Mouse (Mus musculus): ENCODE results near the gene Lamtor4.
A peak's percentile ranks its signal among the peaks of the same experiment; 100 is the strongest.

Gene Lamtor4

GRCm38 (mm10) chr5:138260051-138260450 lies 4.8 kb downstream of the Lamtor4 start:
- DNase-seq (ENCODE audit: low read depth, low spot score), result no peak

GRCm38 (mm10) chr5:138260834-138261233 lies 5.6 kb downstream of the Lamtor4 start:
- DNase-seq (ENCODE audit: low read depth, low spot score), result no peak

GRCm38 (mm10) chr5:138262001-138262400 lies 6.7 kb downstream of the Lamtor4 start:
- no peak for DNase-seq (ENCODE audit: low read depth, low spot score)

GRCm38 (mm10) chr5:138262582-138263240 lies 7.4 kb downstream of the Lamtor4 start:
- peak; percentile 39 for DNase-seq (ENCODE audit: low read depth, low spot score)

- DNase-seq (ENCODE audit: low read depth, low spot score), result peak; percentile 99
Measured at GRCm38 (mm10) chr5:138263260-138264206, 8.3 kb downstream of the Lamtor4 start, which contains the start of gene BC037034. Gene BC037034 (minus strand): TSS chr5:138264033.

- no peak for DNase-seq (ENCODE audit: low read depth, low spot score)
Measured at GRCm38 (mm10) chr5:138264207-138264578, 8.9 kb downstream of the Lamtor4 start.

- no peak for DNase-seq (ENCODE audit: low read depth, low spot score)
Measured at GRCm38 (mm10) chr5:138265712-138266111, 10.4 kb downstream of the Lamtor4 start.

- no peak for DNase-seq (ENCODE audit: low read depth, low spot score)
Measured at GRCm38 (mm10) chr5:138267114-138267513, 11.8 kb downstream of the Lamtor4 start.

- DNase-seq (ENCODE audit: low read depth, low spot score), result no peak
Measured at GRCm38 (mm10) chr5:138268980-138269379, 13.7 kb downstream of the Lamtor4 start.

GRCm38 (mm10) chr5:138271232-138271631 lies 15.9 kb downstream of the Lamtor4 start:
- no peak for DNase-seq (ENCODE audit: low read depth, low spot score)

GRCm38 (mm10) chr5:138272409-138272923 lies 17.2 kb downstream of the Lamtor4 start, which contains the start of gene Gal3st4:
Gene Gal3st4 (minus strand): TSS chr5:138272840.
- DNase-seq (ENCODE audit: low read depth, low spot score), result no peak

GRCm38 (mm10) chr5:138274186-138274585 lies 18.9 kb downstream of the Lamtor4 start:
- no peak for DNase-seq (ENCODE audit: low read depth, low spot score)

- DNase-seq (ENCODE audit: low read depth, low spot score), result no peak
Measured at GRCm38 (mm10) chr5:138275216-138276050, 20.2 kb downstream of the Lamtor4 start.

- no peak for DNase-seq (ENCODE audit: low read depth, low spot score)
Measured at GRCm38 (mm10) chr5:138277994-138278393, 22.7 kb downstream of the Lamtor4 start.

GRCm38 (mm10) chr5:138279585-138280424 lies 24.5 kb downstream of the Lamtor4 start, which contains the start of the genes Gm43720, Gpc2 and Stag3:
Gene Gm43720 (minus strand): TSS chr5:138279958.
Gene Gpc2 (minus strand): TSS chr5:138280005.
Gene Stag3 (plus strand): TSS chr5:138280240.
- no peak for DNase-seq (ENCODE audit: low read depth, low spot score)

- no peak for DNase-seq (ENCODE audit: low read depth, low spot score)
Measured at GRCm38 (mm10) chr5:138280425-138280768, 25.1 kb downstream of the Lamtor4 start.

- DNase-seq (ENCODE audit: low read depth, low spot score), result no peak
Measured at GRCm38 (mm10) chr5:138280829-138281228, 25.5 kb downstream of the Lamtor4 start.

GRCm38 (mm10) chr5:138281798-138282197 lies 26.5 kb downstream of the Lamtor4 start:
- DNase-seq (ENCODE audit: low read depth, low spot score), result no peak

- no peak for DNase-seq (ENCODE audit: low read depth, low spot score)
Measured at GRCm38 (mm10) chr5:138283540-138283939, 28.3 kb downstream of the Lamtor4 start.

- DNase-seq (ENCODE audit: low read depth, low spot score), result peak; percentile 41
Measured at GRCm38 (mm10) chr5:138287861-138288260, 32.6 kb downstream of the Lamtor4 start.

All from 3T3-L1 (cell line).